Mouse (Mus musculus) liver, adult 2 months (tissue): ENCODE results near the gene Ppp2r2c.

Experiments used
- CTCF ChIP-seq: fragments of 200-500 bp; IDR thresholded peaks from 2 replicates; pipeline ENCODE4 v1.5.1; 2011; ENCODE audit warnings: low read depth, low read length, control low read depth
- POLR2A ChIP-seq: fragments of 200-500 bp; IDR thresholded peaks from 2 replicates; pipeline ENCODE4 v1.6.1; 2011; ENCODE audit warnings: low read length, control low read depth; ENCODE audit not compliant: insufficient read depth; ENCODE audit errors: extremely low read depth

DNA sequence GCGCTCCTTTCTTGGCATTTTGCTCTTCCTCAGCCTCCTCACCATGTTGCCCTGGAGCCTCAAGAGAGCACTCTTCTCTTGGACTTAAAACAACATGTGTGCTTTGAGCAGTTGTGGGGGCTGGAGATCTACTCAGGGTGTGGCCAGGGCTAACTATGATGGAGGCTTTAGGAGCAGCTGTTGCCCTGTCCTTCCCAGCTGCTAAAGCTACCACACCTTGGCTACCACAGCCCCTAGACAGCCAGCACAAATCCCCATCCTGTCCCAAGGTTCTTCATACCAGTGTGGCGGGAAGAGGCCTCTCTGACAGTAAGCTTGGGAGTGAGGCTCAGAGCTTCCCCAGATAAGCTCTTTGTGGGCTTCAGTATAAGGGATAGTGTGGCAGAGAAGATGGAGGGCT, 77.4 kb downstream of the Ppp2r2c start:
- TF ChIP-seq POLR2A = no peak
- TF ChIP-seq CTCF = no peak
